ENCODE assay signal across 18 mouse cellular contexts in genomic region chr12:55396536-55396935, GRCm38 (mm10). TPM values are rescaled to one million over a fixed set of nuclear protein-coding genes. Genes with fewer than 3 reads are reported as not detected.
DNase-seq lines count a peak whose midpoint lies in the region; ATAC-seq and TF ChIP-seq lines count a peak whose summit lies in the region.
"Had no signal": no experiment of that assay in that cellular context is flagged by ENCODE, and none has a peak within 500 bp of the region (broad histone marks: within the 10 kb centered on the region; RNA-seq: fewer than 3 reads in every experiment).

No protein-coding gene starts in this region.

- H3K27ac ChIP-seq in cerebellum, adult 2 months (ENCODE audit: insufficient read depth, low read length): no peak overlapping the region
- 0 out of 2 replicates have a peak overlapping the region, but pooled peaks have one; percentile 10 for H3K27ac ChIP-seq in liver, embryonic 15.5 days (replicated peaks)
- H3K27ac ChIP-seq in liver, embryonic 11.5 days (ENCODE audit: low read depth, low read length): no peak overlapping the region
- H3K27ac ChIP-seq in CH12.LX (ENCODE audit: insufficient read depth, low read depth): peak overlapping the region; percentile 32
- H3K27ac ChIP-seq: embryonic facial prominence, embryonic 12.5 days; forebrain, embryonic 15.5 days; heart, embryonic 10.5 days; hindbrain, embryonic 13.5 days; hindbrain, postnatal 0 days had no signal

- no peak for ATAC-seq in liver, embryonic 15.5 days (ENCODE audit: insufficient read depth)
- ATAC-seq in liver, embryonic 11.5 days (replicated peaks; ENCODE audit: low FRiP score): no peak
- ATAC-seq: CD4-positive, CD25-positive, alpha-beta regulatory T cell, adult 4 months; forebrain, embryonic 15.5 days; hindbrain, postnatal 0 days had no signal

- in situ Hi-C loops in CH12.LX (cut with MboI; ENCODE audit: low pct_ligation_motif_present, low pct_unique_long_range_greater_than_20kb, low sequenced_read_pairs): no loop called here

- no peak for TF ChIP-seq CTCF in cerebellum, adult 2 months (IDR thresholded peaks at IDR 0.05; ENCODE audit: borderline replicate concordance, insufficient read depth, low read depth, low read length)
- no peak for TF ChIP-seq CTCF in CH12.LX (conservative IDR thresholded peaks at IDR 0.05 in 1 of 2, IDR thresholded peaks at IDR 0.05 in 1 of 2; ENCODE audit: low read depth in 2 of 2, low read length in 2 of 2)

- no peak overlapping the region for H3K4me2 ChIP-seq in liver, embryonic 15.5 days
- no peak overlapping the region for H3K4me2 ChIP-seq in liver, embryonic 11.5 days
- no peak overlapping the region for H3K4me2 ChIP-seq in CH12.LX (ENCODE audit: insufficient read depth, low read depth, poor library complexity, severe bottlenecking)
- H3K4me2 ChIP-seq: embryonic facial prominence, embryonic 12.5 days; forebrain, embryonic 15.5 days; hindbrain, embryonic 13.5 days had no signal

- H3K4me1 ChIP-seq in cerebellum, adult 2 months (ENCODE audit: control insufficient read depth, insufficient read depth, low read length): peaks cover 2% of the 10 kb centered on the region
- peaks cover 26% of the 10 kb centered on the region for H3K4me1 ChIP-seq in liver, embryonic 15.5 days (replicated peaks)
- H3K4me1 ChIP-seq in liver, embryonic 11.5 days (replicated peaks; ENCODE audit: control insufficient read depth, insufficient read depth, low read length): peaks cover 8% of the 10 kb centered on the region
- peaks cover 22 to 60% of the 10 kb centered on the region in 2 experiments for H3K4me1 ChIP-seq in CH12.LX (ENCODE audit: control insufficient read depth in 1 of 2, insufficient read depth in 2 of 2)

- peaks cover 23% of the 10 kb centered on the region for H3K79me2 ChIP-seq in CH12.LX (replicated peaks; ENCODE audit: control insufficient read depth, extremely low read depth, insufficient read depth, poor library complexity, severe bottlenecking)

- TF ChIP-seq RAD21 in CH12.LX (IDR thresholded peaks at IDR 0.05; ENCODE audit: low read depth, low read length): no peak

- no peak overlapping the region for H3K9ac ChIP-seq in liver, embryonic 15.5 days
- no peak overlapping the region for H3K9ac ChIP-seq in liver, embryonic 11.5 days (ENCODE audit: low read depth, low read length)
- H3K9ac ChIP-seq in CH12.LX (ENCODE audit: insufficient read depth, low read depth): no peak overlapping the region
- H3K9ac ChIP-seq: embryonic facial prominence, embryonic 12.5 days; forebrain, embryonic 15.5 days; hindbrain, embryonic 13.5 days had no signal

- no peaks in the 10 kb centered on the region for H3K27me3 ChIP-seq in cerebellum, adult 2 months (ENCODE audit: control insufficient read depth, insufficient read depth, low read length)
- H3K27me3 ChIP-seq in liver, embryonic 15.5 days: peaks cover 18% of the 10 kb centered on the region; the same call in 1 of the 2 replicates
- H3K27me3 ChIP-seq in liver, embryonic 11.5 days (replicated peaks; ENCODE audit: control insufficient read depth, insufficient read depth, low read length): no peaks in the 10 kb centered on the region
- H3K27me3 ChIP-seq in CH12.LX (replicated peaks): no peaks in the 10 kb centered on the region
- H3K27me3 ChIP-seq: embryonic facial prominence, embryonic 12.5 days; forebrain, embryonic 15.5 days; hindbrain, embryonic 13.5 days had no signal

- dilution Hi-C loops in CH12.LX (cut with MboI; ENCODE audit: extremely low pct_ligation_motif_present, extremely low pct_unique_long_range_greater_than_20kb, low sequenced_read_pairs): no loop called here

- TF ChIP-seq EP300 in CH12.LX (IDR thresholded peaks at IDR 0.05; ENCODE audit: low read length): no peak

- DNase-seq in cerebellum, adult 2 months: peak; percentile 13 to 19
- no peak for DNase-seq in cerebellum, adult 18-20 months
- peak; percentile 62 to 65 for DNase-seq in cerebellum, postnatal 14 days
- DNase-seq in cerebellum, adult 11 months: no peak
- DNase-seq in liver, embryonic 11.5 days (ENCODE audit: low spot score): no peak
- DNase-seq in CH12.LX (ENCODE audit: extremely low read depth): no peak
- DNase-seq: adrenal gland, postnatal 10 days; B cell, adult 2 months; gastrocnemius, postnatal 36 days; heart, adult 18-20 months; heart, postnatal 10 days had no signal

- H3K4me3 ChIP-seq in cerebellum, adult 2 months (replicated peaks; ENCODE audit: insufficient read depth, low read depth, low read length): no peak overlapping the region
- no peak overlapping the region for H3K4me3 ChIP-seq in liver, embryonic 15.5 days (replicated peaks)
- H3K4me3 ChIP-seq in liver, embryonic 11.5 days (ENCODE audit: low read depth, low read length): no peak overlapping the region
- H3K4me3 ChIP-seq in CH12.LX (replicated peaks in 1 of 3; ENCODE audit: low read depth in 2 of 3, low read length in 2 of 3, poor library complexity in 1 of 3): no peak overlapping the region
- H3K4me3 ChIP-seq: embryonic facial prominence, embryonic 12.5 days; forebrain, embryonic 15.5 days; heart, embryonic 10.5 days; hindbrain, embryonic 13.5 days had no signal

- 74% methylated on average over 4 of the region's 4 CpGs for WGBS in cerebellum, adult 2 months
- 77% methylated on average over 4 of the region's 4 CpGs for WGBS in liver, embryonic 15.5 days (ENCODE audit: insufficient replicate concordance)
- 91% methylated on average over 4 of the region's 4 CpGs for WGBS in liver, embryonic 11.5 days

- TF ChIP-seq POLR2A in cerebellum, adult 2 months (IDR thresholded peaks at IDR 0.05; ENCODE audit: borderline replicate concordance, insufficient read depth, low read length): no peak
- TF ChIP-seq POLR2A in CH12.LX (IDR thresholded peaks at IDR 0.05; ENCODE audit: low read depth, low read length): no peak

- no peaks in the 10 kb centered on the region for H3K36me3 ChIP-seq in liver, embryonic 15.5 days (replicated peaks)
- H3K36me3 ChIP-seq in liver, embryonic 11.5 days (ENCODE audit: control insufficient read depth, insufficient read depth, low read length): no peaks in the 10 kb centered on the region
- H3K36me3 ChIP-seq in CH12.LX (replicated peaks in 1 of 2; ENCODE audit: control insufficient read depth in 1 of 2, insufficient read depth in 1 of 2, low read length in 1 of 2): peaks cover 0 to 5% of the 10 kb centered on the region in 2 experiments
- H3K36me3 ChIP-seq: embryonic facial prominence, embryonic 12.5 days; forebrain, embryonic 15.5 days; heart, embryonic 10.5 days; hindbrain, embryonic 13.5 days had no signal

- no peaks in the 10 kb centered on the region for H3K9me3 ChIP-seq in liver, embryonic 15.5 days (replicated peaks)
- H3K9me3 ChIP-seq in liver, embryonic 11.5 days (ENCODE audit: control insufficient read depth, low read length): no peaks in the 10 kb centered on the region
- H3K9me3 ChIP-seq in CH12.LX (replicated peaks; ENCODE audit: low read length): no peaks in the 10 kb centered on the region
- H3K9me3 ChIP-seq: embryonic facial prominence, embryonic 12.5 days; forebrain, embryonic 15.5 days; heart, embryonic 10.5 days; hindbrain, embryonic 13.5 days had no signal

TF ChIP-seq in CH12.LX, 34 proteins besides CTCF, POLR2A, EP300 and RAD21:
- no peak for TF ChIP-seq ZNF384 (IDR thresholded peaks at IDR 0.05; ENCODE audit: low read depth, low read length)
- no peak for TF ChIP-seq MXI1 (IDR thresholded peaks at IDR 0.05; ENCODE audit: low read depth, low read length)
- no peak for TF ChIP-seq ZKSCAN1 (IDR thresholded peaks at IDR 0.05; ENCODE audit: borderline replicate concordance, low read depth, low read length)
- no peak for TF ChIP-seq TBP (conservative IDR thresholded peaks at IDR 0.05; ENCODE audit: low read depth, low read length)
- no peak for TF ChIP-seq MYC (IDR thresholded peaks at IDR 0.05; ENCODE audit: low read depth, low read length)
- no peak for TF ChIP-seq JUN (IDR thresholded peaks at IDR 0.05; ENCODE audit: insufficient read depth, low read depth, low read length)
- no peak for TF ChIP-seq USF2 (conservative IDR thresholded peaks at IDR 0.05; ENCODE audit: low read depth, low read length)
- TF ChIP-seq ELF1 (IDR thresholded peaks at IDR 0.05; ENCODE audit: low read depth, low read length): no peak
- TF ChIP-seq MAX (IDR thresholded peaks at IDR 0.05; ENCODE audit: low read length): no peak
- TF ChIP-seq TCF12 (IDR thresholded peaks at IDR 0.05; ENCODE audit: low read depth, low read length): no peak
- no peak for TF ChIP-seq CHD1 (IDR thresholded peaks at IDR 0.05; ENCODE audit: low read depth, low read length)
- TF ChIP-seq ETS1 (conservative IDR thresholded peaks at IDR 0.05; ENCODE audit: low read depth, low read length): no peak
- TF ChIP-seq MAFK (IDR thresholded peaks at IDR 0.05; ENCODE audit: insufficient replicate concordance, low read length): no peak
- TF ChIP-seq NELFE (IDR thresholded peaks at IDR 0.05; ENCODE audit: low read depth, low read length): no peak
- TF ChIP-seq E2F4 (IDR thresholded peaks at IDR 0.05; ENCODE audit: insufficient replicate concordance, low read depth, low read length): no peak
- TF ChIP-seq HCFC1 (IDR thresholded peaks at IDR 0.05; ENCODE audit: low read depth, low read length): no peak

RNA-seq across cellular contexts. Expression of gene Psma6, which starts 12.5 kb away (rescaled TPM):
- polyA plus RNA-seq in cerebellum, adult 2 months (2012; rRNA removed): 147 TPM in 2 replicates
- 185 and 190 TPM in 2 replicates for polyA plus RNA-seq in liver, embryonic 15.5 days (2015; fragmentation: Nextera tagmentation; extraction: Ambion mirVana)
- 410 and 426 TPM in 2 replicates for polyA plus RNA-seq in liver, embryonic 11.5 days (2014; fragmentation: Nextera tagmentation; extraction: Ambion mirVana)
- 271 and 319 TPM in 2 replicates for total RNA-seq in CH12.LX (2012; rRNA removed)
- total RNA-seq in CH12.LX (2014; rRNA removed): 585 and 610 TPM in 2 replicates
- 307 and 352 TPM in 2 replicates for polyA plus RNA-seq in CH12.LX (2012; ENCODE audit: insufficient read length, low read depth)

Comparison
In these comparisons a context has a peak if more than half of its experiments do, and no peak if none do; other contexts are left out.
1. DNase-seq: peak in cerebellum, adult 2 months (2 of 2) and cerebellum, postnatal 14 days (2 of 2); none in cerebellum, adult 18-20 months (0 of 2), cerebellum, adult 11 months (single experiment), liver, embryonic 11.5 days (single experiment) and CH12.LX (single experiment).
2. H3K27ac ChIP-seq: peak in liver, embryonic 15.5 days (single experiment) and CH12.LX (single experiment); none in cerebellum, adult 2 months (single experiment) and liver, embryonic 11.5 days (single experiment).